Mouse (Mus musculus) left cerebral cortex, adult 18-20 months (tissue): ENCODE data around the gene Ispd. TPM values are rescaled to one million over a fixed set of nuclear protein-coding genes. Genes with fewer than 3 reads are reported as not detected.

Experiments used
- DNase-seq, 2 experiments: peaks; one replicate each; pipeline ENCODE4 v3.0.0; 2021 to 2022; ENCODE audit warnings: low spot score in 2 of 2, mixed read lengths in 1 of 2
- total RNA-seq, 2 experiments: library from RNA; stranded (reverse); gene quantifications; 2 replicates each; pipeline ENCODE4 v1.2.3; 2021

Gene Ispd
- total RNA-seq, 2 experiments from 2014 or later: 11.4 to 12.6 TPM

GRCm38 (mm10) chr12:36549474-36549873 lies 168.2 kb downstream of the Ispd start:
- DNase-seq: no peak

- DNase-seq: no peak
These were observed 173.4 kb downstream of the Ispd start for GRCm38 (mm10) chr12:36554697-36555096.

DNA sequence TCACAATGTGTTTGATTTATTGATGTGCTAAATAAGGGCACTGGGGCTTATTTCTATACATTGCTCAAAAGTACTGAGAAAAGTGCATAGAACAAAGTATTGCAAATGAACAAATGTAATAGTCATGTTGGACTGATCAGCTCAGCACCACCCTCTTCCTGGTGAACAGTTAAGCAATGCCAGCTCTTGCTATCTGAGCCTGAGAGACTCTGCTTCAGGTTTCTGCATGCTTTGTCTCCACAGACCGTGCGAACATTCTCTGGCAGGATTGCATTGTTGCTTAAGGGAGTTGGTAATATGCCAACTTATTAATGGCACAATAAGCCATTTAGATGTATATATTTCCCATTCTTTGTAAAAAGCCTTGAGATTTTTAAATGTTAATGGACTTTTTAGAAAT lies 182.9 kb downstream of the Ispd start:
- no peak for DNase-seq

DNA sequence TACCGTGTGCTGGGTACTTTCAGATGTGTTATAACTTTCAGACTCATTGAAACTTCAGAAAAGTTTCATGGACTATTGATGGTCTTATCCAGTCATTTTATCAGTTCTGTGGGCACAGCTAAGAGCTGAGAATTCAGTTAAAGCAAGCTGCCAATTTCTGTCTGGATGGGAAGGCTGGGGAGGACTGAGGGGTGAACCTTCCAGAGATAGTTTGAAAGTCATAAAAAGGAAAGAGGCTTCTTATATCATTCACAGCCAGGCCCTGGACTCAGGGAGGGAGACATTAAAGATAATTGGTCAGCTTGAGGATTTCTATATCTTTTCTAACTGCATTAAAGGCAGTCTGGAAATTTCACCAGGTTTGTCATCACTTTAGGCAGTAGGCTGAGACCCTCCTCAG lies 185.7 kb downstream of the Ispd start:
- DNase-seq: no peak

- DNase-seq: no peak
These were observed 189.3 kb downstream of the Ispd start for GRCm38 (mm10) chr12:36570414-36571095.

DNA sequence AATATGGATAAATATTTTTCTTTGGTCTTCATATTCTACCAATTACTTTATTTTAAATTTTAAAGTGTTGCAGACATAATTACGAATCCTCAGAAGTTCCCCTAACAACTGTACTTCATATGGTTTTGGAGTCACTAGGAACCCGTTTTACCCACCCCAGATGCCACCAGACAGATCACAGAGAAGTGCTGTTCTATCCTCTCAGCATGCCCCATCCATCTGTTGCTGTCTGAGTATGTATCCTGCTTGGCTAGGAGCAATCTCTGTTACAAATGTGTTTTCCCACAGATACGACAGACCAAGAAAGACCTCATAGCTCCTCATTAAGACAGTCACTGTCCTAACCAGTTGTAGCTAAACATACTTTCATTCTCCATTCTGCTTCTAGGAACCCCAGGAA lies 203.6 kb downstream of the Ispd start:
- no peak for DNase-seq

GRCm38 (mm10) chr12:36597539-36598250 lies 216.4 kb downstream of the Ispd start:
- DNase-seq: no peak

DNA sequence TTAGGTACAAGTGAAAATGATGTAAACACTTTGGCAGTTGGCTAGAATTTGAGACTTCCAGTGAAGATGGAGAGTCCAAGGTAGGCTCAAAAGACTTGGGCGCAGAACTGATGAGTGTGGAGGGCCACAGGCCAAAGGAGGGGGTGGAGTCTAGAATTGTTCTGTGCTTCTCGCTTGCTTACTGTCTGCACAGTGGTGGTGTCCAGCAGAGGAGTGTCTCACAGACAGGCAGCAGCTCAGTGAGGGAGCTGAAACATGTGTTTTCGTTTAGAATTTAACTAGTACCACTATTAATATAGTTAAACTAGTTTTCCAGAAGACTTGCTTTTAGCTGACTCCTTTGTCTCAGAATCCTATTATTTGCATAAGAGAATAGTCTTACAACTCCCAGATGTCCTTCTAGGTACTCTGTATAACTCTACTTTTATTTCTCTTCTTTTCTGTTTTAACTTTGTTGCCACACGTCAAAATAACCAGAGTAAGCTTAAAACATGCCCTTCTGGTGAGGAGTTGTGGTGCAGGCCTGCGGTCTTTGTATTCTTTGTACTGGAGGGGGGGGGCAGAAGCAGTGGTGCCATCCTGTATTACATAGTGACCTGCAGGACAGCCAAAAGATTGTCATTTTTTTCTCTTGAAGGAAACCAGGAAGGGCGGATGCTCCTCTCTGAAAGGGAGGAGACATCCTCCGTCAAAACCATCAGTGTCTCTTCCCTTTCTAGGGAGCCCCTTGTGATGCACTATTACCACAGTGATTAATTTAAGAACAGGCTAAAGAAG lies 240.9 kb downstream of the Ispd start:
- DNase-seq: no peak

DNA sequence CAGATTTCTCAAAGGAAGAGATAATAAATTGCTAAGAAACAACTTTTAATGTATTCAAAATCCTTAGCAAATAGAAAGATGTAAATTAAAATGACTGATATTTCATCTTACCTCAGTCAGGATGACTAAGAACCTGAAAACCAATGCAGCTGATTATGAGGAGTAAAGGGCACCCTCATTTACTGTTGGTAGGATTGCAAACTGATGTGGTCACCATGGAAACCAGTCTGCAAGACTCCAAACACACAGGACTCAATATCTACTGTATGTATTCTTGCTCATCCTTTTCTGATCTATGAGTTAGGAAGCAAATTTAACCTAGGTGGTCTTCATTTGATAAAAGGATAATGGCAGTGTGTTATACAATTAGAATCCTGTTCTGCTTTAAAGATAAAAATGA lies 246.0 kb downstream of the Ispd start:
- no peak for DNase-seq

- no peak for DNase-seq
These were observed 251.2 kb downstream of the Ispd start for GRCm38 (mm10) chr12:36632427-36632826.

DNA sequence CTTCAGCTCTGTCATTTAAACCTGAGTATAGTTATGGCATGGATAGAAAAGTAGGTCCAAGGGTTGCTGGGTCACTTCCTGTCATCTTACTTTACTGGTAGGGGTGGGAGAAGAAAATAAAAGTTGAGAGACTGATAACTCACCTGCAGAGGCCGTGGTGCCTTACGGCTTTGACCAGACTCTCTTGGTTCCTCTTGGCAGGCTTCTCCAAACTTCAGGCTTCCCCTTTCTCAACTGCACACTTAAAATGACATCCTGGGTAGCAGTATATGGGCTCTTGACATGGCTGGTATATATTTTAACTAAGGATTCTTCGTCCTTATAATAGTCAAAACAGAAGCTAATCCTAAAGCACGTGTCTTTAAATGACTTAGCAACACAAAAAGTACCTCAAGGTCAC lies 266.3 kb downstream of the Ispd start:
- DNase-seq: no peak

DNA sequence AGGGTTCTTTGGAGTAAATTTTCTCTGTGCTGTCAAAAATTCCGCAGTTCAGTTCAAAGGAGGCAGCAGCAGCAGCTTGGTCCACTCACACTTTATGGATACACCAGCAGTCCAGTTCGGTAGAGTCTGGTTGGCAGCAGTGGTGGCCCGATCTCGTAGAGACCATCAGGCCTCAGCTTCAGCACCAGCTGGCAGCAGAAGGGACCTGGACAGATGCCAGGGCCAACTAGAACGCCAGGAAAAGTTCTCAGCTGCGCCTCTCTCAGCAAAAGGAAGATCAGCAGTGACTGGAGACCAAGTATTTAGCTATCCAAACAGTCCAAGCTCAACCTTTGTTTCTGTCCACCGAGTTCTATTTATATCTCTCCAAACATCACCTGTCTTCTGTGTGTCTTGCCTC lies 281.2 kb downstream of the Ispd start:
- DNase-seq: peak; percentile 15 to 21

DNA sequence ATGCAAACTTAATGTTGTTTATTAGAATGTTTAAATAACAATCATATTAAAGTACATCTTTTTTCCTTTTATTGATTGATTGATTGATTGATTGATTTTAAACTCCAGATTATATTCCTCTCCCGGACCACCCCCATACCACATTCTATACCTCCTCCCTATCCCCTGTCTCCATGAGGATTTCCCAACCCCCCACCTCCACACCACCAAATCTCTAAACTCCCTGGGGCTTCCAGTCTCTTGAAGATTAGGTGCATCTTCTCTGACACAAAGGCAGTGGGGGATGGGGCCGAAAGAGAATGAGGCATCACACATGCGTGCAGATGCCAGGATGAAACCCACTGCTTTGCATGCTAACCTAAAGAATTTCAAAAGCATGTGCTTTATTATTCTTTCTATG lies 283.5 kb downstream of the Ispd start:
- DNase-seq: no peak

- DNase-seq: no peak
These were observed 285.5 kb downstream of the Ispd start for GRCm38 (mm10) chr12:36666771-36667170.

- DNase-seq: no peak
These were observed 289.1 kb downstream of the Ispd start for GRCm38 (mm10) chr12:36670164-36670908.

DNA sequence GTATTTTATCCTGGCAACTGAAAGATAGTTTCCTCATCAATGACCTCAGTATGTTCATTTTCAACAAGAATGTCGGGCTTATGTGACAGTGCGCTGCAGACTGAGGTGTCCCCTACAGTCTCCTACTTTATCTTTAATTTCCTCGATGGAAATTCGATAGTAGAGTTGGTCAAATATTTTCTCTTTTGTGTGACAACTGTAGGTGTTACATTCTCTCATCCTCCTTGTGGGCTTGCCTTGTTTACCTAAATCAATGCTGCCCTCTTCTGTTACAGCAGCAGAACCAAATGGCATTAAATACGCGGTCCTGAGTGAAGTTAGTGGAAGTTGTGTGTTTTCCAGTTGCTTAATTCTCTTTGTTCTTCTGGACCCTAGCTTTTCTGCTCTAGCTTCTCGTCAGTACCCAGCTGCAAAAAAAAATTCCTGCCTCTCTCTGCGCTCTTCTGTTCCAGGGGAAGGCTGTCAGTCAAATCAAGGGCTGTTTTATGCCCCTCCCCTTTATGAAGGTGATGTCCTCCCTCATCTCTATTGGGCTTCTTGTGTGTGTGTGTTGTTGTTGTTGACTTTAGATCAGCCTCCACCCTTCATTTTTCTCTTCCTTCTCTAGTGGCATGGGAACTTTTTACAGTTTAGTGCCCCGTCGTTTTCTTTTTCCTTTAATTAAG lies 289.8 kb downstream of the Ispd start:
- no peak for DNase-seq

DNA sequence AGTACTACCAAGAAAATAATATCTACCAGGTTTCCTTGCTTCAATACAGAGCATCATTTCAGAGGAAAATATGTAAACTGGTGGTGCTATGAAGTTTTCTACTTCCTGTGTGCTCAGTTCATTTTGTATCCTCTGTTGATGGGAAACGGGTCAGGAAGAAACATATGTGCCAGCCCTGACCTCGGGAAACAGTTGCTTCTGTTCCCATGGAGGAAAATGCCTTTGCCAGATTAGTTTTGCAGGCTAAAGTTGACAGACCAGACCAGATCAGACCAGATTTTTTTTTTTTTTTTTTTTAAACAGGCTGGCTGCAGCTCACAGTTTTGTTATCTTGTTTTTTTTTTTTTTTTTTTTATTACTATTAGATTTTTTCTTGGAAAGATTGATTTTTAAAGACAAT lies 293.2 kb downstream of the Ispd start:
- DNase-seq: no peak

DNA sequence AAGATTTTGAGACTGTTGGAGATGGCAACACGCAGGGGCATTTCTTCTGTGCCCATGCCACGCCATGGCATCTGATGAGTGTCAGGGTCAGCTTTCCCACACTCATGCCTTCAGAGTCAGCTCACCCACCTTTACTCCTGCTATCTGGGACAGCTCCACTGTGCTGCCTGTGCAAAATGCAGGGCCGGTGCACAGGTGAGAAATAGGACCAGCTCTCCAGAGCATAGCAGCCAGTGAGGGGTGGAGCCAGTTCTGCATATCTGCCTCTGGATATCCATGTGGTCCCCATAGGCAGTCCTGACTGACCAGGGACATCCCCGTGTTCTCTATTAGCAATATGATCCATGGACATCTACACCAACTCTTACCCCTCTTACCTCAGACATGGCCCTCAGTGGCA lies 297.0 kb downstream of the Ispd start:
- DNase-seq: no peak

DNA sequence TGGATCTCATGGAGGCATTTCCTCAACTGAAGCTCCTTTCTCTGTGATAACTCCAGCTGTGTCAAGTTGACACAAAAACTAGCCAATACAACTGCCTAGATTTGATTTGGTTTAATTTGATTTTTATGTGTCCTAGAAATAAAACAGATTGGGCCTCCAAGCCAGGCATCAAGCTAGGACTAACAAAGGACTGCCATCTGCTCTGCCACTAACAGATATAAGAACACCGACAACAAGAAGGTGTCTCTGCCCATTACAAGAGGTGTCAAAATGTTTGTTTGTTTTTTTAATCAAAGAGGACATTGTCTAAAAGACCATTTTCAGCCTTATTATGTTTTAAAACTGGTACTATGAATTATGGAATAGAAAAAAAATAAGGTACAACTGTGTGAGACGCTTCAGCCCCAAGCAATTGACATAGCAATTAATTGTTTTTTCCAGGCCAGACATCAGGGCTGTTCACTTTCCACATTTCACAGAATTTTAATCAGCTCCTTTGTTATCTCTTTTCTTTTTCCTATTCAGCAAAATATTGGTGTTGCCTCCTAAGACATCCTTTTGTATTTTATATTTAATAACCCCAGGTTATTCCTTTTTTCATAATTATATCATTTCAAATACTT lies 299.7 kb downstream of the Ispd start:
- DNase-seq: no peak

GRCm38 (mm10) chr12:36681779-36682178 lies 300.5 kb downstream of the Ispd start:
- DNase-seq: no peak

DNA sequence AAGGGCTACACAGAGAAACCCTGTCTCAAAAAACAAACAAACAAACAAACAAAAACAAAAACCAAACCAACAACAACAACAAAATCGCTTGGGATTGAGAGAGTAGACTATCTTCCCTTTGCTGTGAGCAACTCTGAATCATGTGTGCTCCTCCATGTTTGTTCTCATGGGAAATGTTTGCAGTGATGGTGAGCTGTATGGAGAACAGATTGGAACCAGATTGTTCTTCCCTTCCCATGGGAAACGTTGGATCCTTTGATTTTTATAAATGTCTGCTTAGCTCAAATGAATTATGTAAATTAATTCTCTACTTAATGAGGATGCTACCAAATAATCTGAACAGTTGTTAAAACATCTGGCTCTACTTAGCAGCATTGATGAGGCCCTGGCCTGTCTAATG lies 312.8 kb downstream of the Ispd start:
- DNase-seq: no peak
